Mouse (Mus musculus) testis, postnatal 14 days (tissue): ENCODE data around the gene 4930564D02Rik.

Experiments
- DNase-seq: peaks from one replicate; pipeline ENCODE4 v3.0.0; 2021; ENCODE audit warnings: low spot score

The 4930564D02Rik gene

DNA sequence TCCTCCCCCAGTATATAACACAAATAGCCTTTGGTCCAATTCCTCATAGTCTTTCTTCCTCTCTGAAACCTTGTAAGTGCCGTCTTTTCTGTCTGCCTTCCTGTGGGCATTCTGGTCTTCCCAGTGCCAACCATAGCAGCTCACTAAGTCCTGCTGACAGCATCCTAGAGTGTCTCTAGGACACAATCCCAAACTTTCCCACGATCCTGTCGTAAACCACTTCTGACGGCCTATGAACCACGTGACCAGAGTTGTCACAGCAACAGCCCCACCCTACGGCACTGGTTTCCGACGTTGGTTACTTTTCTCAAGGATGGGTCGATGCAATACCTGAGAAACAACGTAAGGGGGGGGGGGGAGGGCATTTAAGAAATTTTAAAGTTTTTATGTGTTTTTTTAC lies at the start of gene 4930564D02Rik:
Gene 4930564D02Rik, plus strand, starts transcription at position 301 of the 400 bp plus-strand sequence.
- no peak for DNase-seq

DNA sequence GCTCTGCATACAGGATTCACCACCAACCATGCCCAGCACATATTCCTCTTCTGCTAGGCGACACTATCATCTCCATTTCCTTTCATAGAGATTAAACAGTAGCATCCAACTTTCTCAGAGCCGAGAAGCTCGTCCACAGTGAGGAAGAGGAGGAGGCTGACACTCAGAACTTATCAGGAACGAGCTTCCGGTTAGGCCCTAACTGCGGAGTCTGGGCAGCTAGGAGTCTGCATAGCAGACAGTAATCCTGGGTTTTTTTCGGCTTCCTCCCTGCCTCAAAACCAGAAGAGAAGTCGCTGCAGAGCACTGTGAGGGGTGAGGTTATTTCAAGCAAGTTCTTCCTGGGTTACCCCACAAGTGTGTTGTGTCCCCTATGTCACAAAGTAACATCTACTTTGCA lies 49.3 kb upstream of the 4930564D02Rik start:
- no peak for DNase-seq

DNA sequence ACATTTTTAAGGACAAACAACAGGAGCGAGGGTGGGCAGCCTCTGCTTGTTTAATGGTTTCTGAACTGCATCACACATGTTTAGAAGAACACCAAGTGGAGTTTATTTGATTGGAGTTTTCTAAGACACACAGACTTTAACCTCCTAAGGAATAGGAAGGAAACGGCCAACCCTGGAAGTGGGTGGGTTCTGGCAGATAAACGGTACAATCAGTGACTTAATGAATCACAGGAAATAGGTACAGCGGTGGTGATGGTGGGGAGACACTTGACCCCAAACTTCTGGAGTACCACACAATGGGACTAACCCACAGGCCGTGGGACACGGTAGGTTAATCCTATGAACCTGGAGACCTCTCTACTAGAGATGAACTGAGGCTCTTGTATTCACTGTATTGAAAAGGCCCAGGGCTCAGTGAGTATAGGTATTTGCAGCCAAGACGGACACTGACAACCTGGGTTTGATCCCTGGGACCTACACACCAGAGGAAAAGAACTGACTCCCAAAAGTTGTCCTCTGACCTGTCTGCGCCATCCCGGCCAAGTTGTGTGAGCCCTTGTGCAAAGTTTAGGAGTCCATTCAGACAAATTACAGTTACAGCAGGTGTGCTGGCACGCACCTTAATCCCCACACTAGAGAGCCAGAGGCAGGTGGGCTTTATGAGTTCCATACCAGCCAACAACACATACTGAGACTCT lies 48.4 kb upstream of the 4930564D02Rik start:
- no peak for DNase-seq

DNA sequence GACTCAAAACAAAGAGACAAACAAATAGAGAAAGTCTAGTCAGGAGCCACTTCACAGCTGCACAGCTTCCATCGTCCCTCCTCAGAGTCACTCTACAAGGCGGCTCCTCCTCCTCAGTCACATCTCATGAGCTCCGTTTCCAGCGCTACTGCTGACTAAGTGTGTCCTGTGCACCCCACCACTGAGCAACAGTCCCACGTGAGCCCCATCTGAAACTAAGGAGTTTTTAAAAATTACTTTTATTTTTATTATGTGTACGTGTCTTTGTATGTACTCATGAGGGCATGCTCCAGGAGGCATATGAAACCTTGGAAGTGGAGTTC lies 47.9 kb upstream of the 4930564D02Rik start:
- no peak for DNase-seq

DNA sequence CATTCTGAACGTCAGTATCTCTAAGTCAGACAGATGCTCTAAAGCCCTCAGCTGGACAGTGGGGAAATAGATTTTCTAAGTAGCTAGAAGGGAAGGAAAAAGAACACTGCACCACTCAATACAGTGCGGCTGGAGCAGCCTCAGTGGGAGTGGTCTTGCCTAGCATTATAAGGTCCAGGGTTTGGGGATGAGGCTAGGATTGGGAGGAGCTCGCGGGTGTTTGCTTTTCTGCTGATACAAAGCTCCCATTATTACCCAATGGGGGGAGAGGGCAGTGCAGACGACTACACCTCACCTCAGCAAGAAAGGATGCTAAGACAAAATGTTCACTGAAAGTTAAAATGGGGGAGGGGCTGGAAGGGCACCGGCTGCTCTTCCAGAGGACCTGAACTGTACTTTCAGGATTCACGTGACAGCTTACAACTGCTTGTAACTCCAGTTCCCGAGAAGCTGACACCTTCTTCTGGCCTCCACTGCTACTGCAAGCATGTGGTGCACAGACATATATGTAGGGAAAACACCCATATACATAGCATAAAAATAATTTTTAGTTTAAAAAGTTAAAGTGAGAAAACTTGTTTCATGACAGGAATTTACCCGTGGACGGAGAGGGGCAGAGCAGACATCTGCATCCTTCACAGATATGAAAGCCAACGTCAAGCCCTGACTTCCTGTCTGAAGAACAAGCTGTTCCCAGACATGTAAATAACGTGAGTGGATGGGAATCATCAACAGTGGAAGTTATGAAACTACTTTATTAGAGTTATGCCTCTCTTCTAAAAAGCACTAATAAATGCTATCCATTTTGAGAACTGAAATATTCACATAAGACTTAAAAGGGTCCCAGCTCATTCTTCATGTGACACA lies 46.6 kb upstream of the 4930564D02Rik start:
- DNase-seq = no peak

DNA sequence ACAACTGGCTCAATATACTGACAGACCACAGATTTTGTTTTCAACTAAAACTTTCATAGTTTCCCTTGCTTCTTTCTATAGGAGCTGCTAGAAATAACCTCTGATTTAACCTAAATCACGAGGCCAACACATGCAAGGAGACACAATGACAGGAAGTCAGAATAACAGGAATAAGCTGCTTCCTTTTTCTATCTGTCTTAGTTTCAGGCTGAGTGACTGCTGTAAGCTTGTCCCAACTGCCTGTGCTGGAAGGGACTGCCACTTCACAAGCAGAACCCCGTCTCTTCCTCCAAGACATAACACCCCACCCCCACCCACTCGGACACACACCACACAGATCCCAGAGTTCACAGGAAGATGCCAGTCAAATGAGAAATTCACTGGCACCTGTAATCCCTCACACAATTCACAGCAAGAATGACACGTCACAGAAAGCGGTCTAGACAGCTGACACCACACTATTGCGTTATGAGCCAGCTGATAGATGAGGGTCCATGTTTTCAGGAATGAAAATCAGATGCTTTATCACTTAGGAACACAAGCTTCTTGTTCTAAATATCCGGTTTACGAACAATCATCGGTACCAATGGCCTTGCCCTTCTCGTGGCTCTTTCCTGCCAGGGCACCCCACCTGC lies 43.2 kb upstream of the 4930564D02Rik start:
- DNase-seq = no peak

DNA sequence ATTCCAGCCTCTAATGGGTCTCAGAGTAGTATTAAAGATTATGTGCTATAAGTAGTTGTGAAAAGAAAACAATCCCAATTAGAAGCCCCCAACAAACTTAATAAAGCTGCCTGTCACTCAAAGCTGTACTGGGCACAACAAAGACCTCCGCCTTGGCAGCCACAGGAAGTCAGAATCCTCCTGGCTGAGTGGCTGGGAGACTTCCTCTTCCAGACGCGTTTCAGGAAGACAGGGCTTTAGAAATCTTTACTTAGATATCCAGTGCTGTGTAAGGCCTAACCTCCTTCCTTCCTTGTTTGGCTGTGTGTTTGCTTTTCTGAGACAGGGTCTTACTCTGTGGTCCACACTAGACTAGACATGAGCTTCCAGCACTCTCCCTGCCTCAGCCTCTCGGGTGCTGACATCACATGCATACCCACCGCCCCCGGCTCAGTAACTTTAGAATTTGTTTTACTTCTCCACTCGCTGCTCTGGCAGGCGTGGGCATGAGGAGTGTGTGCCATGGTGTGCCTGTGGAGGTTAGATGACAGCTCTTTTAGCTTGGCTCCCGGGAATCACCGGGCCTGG lies 30.3 kb upstream of the 4930564D02Rik start:
- no peak for DNase-seq

DNA sequence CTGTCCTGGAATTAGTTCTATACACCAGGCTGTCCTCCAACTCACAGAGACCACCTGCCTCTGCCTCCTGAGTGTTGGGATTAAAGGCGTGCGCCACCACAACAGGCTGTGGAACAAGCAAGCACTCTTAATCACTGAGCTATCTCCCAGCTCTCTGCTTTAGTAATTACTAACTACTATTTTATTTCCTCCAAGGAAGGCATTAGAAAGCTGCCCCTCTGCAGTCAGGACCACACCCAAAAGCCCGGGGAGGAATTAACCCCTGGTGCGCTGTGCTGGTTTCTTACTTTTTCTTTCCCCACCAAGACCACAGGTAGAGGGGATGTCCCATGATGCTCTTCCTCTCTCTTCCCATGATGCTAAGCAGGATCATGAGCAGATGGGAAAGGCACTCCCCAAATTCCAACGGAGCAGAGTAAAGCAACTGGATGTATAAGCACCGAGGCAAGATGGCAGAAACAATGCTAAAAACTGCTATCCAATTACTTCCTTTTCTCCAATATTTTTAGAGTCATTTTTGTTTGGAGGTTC lies 29.3 kb upstream of the 4930564D02Rik start:
- DNase-seq = no peak

DNA sequence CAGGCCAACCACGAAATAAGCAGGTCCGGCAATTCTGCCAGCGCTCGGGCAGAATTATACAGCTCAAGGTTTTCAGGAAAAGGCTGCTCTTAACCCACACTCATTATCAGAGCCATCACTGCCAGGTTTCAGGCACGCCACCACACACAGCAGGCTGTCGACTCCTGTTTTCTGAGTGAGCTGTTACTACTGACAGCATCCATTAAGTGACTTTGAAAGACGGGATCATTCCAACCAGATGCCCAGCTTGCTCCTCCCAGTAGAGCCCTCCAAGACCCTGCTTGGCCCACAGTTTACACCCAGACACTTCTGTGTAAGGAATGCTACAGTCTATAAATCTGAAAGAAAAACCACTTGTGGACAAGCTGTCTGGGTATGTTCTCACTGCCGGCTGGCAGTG lies 26.6 kb upstream of the 4930564D02Rik start:
- no peak for DNase-seq

DNA sequence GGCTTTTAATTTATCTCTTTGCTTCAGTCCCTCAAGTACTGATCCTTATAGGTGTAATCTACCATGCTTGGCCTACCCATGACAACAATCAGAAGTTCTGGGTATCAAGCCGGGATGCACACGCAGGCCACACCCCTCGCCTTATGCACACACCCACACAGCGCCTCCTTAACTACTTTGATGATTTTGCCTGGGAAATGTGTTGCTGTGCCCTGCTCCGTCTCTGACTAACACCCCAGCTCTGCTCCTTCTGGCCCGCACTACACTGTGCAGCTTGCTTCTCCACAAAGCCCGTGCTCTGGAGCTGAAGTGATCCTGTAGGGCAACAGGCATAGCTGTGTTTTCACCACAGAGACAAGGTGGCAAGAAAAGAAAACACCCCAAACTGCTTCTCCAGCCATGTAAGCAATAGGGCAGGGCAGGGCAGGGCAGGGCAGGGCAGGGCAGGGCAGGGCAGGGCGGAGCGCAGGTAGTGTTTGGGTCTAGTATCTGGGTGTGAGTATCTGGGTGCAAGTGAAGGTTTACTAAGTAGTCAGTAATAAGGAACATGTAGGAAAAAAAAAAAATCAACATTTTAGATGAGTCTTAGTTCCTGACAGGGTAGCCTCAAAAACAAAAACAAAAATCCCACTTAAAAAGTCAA lies 25.5 kb upstream of the 4930564D02Rik start:
- no peak for DNase-seq

DNA sequence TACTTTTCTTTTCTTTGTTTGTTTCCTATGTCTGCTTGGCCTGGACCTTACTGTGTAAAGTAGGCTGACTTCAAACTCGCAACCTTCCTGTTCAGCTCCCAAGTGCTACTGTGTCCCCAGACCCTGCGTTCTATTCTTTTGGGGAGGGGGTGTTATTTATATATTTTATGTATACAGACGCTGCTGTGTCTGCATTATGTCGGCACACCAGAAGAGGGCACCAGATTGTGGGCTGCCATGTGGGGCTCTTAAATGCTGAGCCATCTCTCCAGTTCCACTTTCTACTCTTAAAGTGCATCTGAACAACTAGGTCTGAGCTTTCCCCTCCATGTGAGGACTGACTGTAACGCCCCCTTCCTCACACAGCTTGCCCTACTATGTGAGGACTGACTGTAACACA lies 22.9 kb upstream of the 4930564D02Rik start:
- no peak for DNase-seq

DNA sequence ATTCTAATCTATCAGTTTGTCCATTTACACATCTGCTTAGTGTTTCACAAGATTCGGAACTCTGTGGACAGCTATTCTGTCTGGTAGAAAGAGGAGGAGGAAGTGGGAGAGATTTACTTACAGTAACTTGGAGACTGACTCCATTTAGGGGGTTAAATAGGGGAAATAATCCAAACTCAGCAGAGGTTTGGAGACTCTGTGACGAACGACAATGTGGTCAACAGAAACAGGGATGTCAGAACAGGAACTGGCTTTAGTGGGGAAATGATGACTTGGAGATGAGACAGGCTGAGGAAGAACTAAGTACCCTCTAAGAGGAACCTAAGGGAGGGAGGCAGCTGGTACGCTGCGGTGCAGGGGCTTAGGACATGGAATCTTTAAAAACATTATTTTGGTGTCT lies 19.8 kb upstream of the 4930564D02Rik start:
- DNase-seq = no peak

DNA sequence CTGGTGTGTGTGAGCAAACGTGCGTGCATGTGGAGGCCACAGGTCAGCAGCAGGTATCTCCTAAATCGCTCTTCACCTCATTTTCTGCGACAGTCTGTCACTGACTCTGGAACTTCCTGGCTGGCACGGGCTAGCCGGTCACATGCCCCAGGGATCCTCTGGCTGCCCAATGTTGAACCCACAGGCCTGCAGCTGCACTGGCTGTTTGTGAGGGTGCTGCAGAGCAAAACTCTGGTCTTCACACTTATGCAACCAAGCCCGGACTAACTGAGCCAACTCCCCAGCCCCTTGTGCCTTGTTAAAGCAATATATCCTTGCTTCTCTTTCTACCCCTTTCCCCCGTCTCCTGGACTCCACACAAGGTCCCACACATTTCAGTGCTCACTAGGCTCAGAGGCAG lies 19.0 kb upstream of the 4930564D02Rik start:
- DNase-seq = no peak

DNA sequence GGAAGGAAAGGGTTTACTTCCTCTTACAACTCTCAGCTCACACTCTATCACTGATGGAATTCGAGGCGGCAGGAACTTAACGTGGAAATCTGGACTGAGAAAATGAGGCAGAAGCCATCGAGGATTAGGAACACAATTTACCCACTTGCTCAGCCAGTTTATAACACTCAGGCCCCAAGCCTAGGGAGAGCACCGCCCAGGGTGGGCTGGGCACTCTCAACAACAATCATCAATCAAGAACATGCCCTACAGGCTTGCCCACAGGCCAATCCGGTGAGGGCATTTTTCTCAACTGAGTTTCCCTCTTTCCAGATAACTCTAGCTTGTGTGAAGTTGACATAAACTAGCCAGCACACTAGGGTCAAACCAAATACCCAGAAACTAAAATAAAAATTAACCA lies 16.8 kb upstream of the 4930564D02Rik start:
- no peak for DNase-seq

DNA sequence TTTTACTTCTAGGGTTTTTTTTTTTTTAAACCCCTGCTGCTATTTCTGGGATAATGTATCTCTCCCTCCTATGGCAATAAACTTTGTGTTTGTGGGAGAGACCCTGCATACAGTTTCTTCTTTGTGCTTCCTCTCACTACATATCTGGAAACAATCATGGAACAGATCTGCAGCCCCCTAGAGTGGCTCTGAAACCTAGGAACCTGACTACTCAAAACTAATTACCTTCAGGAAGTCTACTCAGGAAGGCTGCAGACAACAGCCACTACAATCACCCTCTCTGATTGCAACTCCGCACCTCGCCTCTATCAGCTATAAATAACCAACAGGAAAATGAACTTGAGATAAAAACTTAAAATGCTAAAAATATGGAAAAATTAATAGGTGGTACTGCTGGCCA lies 15.5 kb upstream of the 4930564D02Rik start:
- no peak for DNase-seq

DNA sequence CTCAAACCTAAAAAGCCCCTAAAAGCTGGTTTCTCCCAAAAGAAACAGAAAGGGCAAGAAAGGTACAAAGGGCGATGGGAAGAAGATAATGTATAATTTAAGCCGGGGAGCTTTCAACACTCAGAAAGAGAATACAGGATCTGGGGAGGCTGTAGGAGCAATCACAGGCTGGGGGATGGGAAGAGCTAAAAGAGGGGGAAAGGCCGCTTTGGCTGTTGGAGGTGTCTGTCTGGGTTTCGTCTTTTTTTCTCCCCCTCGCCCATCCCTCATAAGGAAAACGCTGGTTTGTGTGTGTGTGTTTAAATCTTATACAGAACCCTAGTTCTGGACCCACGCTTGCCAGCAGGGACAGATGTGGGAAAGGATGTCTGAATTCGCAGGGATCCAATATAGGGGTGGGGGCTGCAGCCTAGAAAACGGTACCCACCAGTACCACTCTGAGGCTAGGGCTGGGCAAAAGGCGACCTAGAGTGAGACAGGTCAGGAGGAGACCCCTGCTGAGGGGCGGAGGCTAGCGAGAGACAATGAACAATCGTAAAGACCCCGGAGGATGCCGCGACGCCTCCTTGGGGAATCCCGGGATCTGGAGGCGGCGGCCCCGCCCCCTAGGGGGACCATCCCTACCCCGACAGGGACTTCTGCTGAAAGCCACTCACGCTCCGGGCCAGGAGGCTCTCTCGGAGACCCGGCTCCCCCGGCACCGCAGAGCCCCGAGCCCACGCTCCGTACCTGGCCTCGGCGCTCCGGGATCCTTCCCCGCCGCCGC lies 14.3 kb upstream of the 4930564D02Rik start:
- no peak for DNase-seq

DNA sequence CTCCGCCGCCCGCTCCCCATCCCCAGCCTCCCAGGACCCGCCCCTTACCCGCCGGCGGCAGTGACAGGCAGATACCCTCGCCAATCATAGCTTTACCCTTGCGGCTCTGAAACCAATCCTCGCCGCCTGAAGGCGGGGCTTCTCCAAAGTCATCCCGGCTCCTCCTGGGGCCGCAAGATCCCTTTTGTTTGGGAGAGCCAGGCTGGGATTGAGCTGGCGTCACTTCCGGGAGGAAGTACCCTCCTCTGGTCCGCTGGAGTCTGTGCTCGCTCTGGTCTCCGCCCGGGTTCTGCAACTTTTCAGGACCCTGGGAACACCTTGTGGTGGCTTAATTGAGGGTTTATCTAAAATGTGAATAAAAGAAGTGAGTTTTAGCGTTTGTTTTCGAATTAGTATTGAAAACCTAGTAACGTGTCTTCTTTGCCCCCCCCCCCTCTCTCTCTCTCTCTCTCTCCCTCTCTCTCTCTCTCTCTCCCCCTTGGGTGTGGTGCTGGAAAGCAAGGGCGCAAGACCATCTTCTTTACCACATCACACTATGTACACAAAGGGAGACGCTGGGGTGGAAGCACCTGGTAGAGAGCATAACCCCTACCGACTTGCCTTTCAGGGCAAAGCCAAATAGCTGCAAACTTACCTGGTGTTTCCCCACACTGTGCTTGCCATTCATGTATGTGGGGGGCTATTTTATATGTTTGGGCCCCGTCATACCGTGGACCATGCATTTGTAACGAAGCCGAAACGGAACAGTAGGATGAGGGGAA lies 13.5 kb upstream of the 4930564D02Rik start, which contains the start of gene Cttnbp2nl:
Gene Cttnbp2nl, minus strand, starts transcription at position 210 of the 761 bp plus-strand sequence.
- DNase-seq = peak; percentile 98

DNA sequence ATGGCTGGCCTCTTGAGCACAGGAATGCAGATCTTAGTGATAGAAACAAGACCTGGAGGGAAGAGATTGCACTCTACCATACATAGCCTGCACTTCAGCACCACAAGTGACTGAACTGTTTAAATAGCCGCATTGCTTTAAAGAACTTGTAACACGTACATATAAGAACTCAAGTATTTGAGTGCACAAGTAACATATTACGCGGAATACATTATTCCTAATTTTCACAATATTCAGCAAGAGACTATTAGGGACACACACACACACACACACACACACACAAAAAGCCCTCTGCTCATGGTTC lies 13.0 kb upstream of the 4930564D02Rik start:
- no peak for DNase-seq

DNA sequence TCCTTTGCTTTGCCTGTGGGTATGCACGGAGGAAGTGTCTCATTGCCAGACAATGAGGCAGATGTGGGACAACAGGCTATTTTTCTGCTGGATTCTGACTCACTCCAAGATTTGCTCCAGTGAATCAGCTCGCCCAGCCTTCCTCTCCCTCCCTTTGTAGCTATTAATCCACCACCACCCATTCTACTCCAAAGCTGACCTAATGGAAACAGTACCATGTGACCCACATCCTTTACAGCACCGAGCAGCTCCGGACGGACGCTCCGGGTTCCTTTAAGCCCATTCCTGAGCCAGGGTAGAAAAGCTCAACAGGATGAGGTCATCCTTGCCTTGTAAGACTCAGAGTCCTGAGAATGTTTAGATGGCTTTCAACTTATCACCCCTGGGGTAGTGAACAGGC lies 11.7 kb upstream of the 4930564D02Rik start:
- DNase-seq = no peak

DNA sequence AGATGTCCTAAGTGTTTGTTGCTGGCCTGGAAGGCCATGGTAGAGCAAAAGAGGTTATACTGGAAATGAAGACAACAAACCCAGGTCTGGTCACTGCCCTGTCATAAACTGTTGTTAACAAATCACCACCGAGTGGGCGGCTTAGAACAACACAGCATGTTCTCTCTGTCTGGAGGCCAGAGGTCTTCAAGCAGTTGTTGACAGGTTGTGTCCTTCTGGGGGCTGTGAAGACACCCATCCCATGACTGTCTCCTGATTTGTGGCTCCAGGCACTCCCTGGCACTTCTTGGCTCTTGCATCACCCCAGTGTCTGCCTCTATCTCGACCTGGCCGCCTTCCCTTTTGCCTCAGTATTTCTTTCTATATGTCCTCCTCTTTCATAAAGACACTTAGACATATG lies 11.0 kb upstream of the 4930564D02Rik start:
- no peak for DNase-seq
